Mouse (Mus musculus) spleen, embryonic (tissue): Measurements from ENCODE around the gene Smim7.

Source experiments
- CTCF ChIA-PET: fragments of 350-600 bp; sonication (Branson Sonifier 250); formaldehyde crosslinking; loops from one replicate; lab custom pipeline; 2022; lab: Charles Lee

Gene Smim7

DNA sequence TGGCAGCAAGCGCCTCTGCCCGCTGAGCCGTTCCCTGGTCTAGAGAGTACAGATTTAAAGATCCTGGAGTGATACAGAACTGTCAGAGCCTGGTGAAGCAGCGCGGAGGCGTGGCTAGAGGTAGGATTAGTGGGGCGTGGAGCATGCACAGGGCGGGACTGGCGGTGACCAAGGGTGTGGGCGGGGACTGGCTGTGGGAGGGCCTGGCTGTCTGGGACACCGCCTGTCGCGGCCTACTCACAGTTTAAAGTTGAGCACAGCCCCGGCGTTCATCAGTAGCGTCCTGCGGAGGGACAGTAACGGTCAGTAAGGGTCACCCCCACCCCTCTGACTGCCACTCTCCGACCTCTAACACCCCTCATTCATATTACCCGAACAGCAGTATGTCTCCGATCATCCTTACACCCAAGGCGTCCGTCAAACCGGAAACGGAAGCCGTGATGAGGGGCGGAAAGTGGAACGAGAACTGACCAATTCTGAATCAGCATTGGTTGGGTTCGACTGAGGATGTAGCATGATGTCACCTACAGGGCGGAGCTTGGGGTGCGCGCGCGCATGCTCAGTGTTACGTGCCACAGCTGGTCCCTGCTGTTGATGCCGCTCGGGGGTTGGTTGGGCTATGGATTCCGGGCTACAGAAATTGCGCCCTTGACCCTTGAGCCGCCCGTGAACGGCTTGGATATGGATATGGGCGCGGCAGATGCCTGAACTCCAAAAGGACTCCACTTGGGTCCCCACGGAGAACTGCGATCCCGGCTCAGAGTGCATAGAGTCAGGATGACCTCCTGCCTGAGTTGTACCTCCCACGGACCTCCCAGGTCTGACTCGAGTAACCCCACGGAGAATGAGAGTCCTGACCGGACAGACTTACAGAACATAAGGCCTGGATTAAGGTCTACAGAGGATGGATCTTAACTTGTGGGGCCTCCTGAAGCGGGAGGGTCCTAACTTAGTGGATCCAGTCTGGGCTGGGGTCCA lies at the start of gene Smim7:
Gene Smim7, minus strand, starts transcription at position 456 of the 978 bp plus-strand sequence.
- CTCF ChIA-PET, result no interaction called here

DNA sequence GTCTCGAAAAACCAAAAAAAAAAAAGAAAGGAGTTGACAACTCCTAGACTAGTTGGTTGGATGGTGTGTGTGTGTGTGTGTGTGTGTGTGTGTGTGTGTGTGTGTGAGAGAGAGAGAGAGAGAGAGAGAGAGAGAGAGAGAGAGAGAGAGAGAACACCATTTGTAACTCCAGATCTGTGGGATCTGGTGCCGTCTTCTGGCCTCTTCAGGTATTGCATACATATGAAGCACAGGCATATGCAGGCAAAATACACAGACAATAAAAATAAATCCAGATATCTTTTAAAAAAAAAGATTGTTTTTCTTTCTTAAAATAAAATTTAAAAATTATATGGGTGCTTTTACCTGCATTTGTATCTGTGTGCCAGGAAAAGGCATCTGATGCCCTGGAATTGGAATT lies 19.3 kb upstream of the Smim7 start:
- CTCF ChIA-PET, result no interaction called here

DNA sequence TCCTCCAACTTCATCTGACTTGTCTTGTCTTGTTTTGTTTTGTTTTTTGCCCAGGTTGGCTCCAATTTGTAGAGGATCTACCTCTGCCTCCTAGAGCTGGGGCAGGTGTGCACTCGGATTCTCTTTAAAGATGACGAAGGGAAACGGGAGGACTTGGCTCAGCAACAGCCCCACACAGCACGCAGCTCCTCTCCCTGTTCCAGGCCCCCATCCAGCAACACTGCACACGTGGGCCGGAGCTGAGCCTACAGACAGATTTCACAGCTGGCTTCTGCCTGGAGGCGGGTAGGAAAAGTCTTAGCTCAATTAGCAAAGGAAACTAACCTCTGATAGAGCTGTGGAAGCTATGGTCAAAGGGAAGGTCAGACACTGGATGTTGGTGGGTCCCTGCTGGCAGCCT lies 18.4 kb upstream of the Smim7 start:
- CTCF ChIA-PET, result no interaction called here

DNA sequence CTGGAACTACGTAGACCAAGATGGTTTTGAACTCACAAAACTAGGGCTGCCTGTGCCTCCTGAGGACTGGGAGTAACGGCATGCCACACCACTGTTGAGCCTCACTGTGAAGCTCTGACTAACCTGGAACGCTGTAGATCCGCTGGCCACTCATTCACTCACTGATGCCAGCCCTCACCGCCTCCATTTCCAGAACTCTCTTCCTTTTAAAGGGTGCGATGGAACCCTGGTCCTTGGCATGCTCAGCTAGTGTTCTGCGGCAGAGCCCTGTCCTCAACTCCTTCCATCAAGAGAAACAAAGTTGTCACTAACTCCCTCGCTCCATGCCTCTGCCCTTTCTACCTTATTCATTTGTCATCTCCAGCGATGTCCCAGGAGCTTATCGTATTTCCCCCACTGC lies 18.0 kb upstream of the Smim7 start:
- CTCF ChIA-PET, result no interaction called here

DNA sequence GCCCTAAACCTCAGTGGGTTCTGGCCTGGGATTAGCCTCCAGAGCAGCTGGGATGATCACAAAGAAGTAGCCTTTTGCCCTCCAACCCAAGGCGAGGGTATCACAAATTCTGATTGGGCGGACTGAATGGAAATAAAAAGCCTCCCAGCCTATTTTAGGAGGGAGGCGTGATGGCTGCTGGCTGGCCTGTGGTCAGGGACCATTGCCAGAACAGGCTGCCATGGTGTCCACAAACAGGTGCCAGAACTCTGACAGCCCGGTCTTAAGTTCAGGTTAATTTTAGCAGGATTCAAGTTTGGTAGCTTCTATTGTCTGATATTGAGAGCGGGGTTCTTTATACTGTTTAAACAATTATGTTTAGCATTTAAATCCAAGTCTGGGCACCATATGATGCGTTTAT lies 16.9 kb upstream of the Smim7 start:
- CTCF ChIA-PET, result no interaction called here

DNA sequence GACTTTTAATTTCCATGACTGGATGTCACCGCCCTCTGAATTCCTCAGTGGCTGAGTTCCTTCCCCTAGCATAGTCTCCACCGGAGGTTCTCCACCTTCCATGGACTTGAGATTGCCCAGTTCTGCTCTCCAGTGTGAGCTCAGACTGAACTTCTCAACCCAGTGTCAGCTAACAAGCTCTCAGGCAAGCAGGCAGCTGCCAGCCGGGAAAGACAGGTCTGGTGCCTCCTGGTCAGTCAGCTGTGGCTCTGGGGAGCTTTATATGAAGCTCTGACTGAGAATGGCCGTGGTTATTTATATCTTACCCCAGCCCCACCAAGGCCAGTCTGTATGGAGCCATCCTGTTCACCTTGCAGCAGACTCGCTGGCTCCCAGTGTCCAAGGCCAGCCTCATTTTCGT lies 13.5 kb upstream of the Smim7 start:
- CTCF ChIA-PET, result no interaction called here

DNA sequence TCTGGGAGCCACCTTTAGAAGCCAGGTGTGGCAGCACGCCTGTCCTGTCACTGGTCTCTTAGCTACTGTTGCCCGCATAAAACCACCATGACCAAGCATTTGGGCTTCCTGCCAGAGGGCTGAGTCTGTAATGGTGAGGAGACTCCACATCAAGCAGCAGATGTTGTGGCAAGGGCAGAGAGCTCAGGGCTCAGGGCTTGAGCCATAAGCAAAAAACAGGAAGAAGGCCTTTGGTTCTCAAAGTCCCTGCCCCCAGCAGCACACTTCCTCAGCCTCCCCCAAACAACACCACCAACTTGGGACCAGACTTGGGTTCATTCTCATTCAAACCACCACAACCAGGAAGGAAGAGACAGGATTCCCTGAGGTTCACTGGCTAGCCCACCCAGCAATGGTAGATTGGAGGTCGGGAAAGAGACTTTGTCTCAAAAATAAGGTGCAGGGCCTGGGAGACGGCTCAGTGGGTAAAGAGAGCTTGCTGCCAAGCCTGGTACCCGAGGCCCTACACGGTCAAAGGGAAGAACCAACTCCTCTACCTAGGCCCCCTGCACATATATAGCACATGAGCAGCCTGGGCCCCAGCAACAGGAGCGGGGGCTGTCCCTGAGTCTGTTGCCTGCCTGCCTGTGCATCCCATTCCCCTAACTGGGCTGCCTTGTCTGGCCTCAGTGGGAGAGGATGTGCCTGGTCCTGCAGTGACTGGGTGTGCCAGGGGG lies 12.3 kb upstream of the Smim7 start:
- CTCF ChIA-PET, result no interaction called here

DNA sequence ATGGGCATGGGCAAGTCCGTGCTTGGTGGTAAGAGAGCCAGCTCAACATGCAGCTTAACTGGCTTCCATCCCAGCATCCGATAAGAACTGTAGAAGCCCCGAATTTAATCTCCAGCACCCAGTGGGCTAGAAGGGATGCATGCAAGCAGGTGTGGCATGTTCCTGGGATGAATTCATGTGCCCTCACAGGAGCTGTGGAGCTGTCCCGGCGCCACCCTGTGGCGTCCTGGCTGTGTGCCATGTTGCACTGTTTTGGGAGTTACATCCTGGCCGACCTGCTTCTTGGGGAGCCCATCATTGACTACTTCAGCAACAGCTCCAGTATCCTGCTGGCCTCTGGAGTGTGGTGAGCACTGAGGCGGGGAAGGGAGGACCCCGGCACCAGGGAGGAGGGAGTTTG lies 8.5 kb upstream of the Smim7 start:
- CTCF ChIA-PET, result no interaction called here

DNA sequence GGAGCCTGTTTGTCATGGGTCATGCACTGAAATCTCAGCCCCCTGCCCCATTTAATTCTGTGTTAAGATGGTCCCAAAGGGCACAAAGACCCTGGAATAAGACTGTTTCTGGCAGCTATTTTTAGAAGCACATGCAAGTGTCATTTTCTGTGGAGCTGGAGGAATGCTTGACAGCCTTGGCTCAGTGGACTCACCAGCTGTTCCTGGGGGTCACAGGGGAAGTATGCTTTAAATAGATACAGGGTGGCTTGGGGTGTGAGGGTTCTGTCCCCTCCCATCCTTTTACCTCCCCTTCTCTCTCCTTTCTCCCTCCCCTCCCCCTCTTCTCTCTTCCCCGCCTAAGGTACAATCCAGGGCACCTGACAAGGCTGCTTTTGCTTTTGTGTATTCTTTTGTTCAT lies 7.1 kb upstream of the Smim7 start:
- CTCF ChIA-PET, result no interaction called here

DNA sequence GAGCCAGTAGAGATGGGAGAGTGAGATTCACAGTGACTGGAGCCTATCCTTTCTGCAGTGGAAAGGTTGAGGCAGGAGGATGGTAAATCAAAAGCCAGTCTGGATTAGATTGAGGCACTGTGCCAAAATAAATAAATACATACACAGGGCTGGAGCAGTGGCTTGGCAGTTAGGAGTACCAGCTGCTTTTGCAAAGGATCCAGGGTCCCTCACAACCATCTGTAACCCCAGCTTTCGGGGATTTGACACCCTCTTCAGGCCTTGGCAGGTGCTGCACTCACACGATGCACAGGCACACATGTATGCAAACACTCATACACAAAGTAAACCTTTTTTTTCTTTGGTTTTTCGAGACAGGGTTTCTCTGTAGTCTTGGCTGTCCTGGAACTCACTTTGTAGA lies 6.4 kb upstream of the Smim7 start:
- CTCF ChIA-PET, result no interaction called here

DNA sequence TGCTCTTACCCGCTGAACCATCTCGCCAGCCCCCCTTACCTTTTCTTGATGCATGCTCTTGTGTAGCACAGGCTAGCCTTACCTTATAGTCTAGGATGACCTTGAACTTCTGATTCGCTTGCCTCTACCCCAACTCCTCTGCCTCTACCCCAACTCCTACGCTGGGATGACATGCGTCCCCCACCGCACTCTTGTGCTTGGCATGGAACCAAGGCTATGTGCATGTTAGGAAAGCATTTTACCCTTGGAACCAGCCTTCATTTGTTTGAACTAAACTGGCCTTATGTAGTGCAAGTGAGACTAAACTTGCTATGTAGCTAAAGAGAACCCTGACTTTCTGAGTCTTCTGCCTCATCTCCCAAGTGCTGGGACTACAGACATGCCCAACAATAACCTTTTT lies 5.0 kb upstream of the Smim7 start:
- CTCF ChIA-PET, result no interaction called here

DNA sequence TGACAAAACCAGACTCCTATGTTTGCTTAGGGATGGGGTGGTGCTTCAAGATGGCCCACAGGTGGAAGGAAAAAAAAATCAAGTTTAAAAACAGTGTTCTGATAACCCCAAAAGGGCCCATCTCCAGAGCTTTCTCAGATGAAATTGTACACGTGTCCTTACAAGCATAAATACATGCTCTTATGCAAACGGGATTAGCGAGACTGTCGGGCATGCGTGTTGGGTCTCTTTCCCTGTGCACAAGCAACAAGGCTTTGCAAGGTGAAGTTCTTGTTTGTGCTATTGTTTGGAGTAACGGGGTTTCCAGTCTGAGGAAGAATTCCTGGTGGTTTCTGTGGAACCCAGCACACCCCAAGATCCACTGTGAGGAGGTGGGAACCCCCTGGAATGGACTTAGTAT lies 2.6 kb upstream of the Smim7 start:
- CTCF ChIA-PET, result no interaction called here

DNA sequence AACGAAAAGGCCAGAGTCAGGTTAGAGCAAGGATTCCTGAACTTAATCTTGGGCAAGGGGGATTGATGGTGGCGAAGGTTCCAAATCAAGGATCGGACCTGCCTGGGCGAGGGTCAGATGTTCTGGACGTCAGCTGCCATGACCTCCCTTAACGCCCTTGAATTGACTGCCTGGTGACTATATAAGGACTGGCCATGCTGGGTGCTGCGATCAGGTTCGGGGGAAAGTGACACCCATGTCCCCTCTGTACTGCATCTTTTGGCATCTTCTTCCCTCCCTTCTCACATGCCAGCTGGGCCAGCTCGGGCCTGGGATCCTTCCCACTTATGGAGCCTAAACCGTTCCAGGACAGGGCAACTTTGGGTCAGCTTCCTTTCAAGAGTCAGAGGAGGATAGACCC lies 1.6 kb upstream of the Smim7 start:
- CTCF ChIA-PET, result interaction anchor here (0.5 to 0.9 kb wide), 3 partner anchors 150 to 233 kb away, joined by 3 to 6 read pairs (median 4); no protein-coding TSS in a partner anchor

DNA sequence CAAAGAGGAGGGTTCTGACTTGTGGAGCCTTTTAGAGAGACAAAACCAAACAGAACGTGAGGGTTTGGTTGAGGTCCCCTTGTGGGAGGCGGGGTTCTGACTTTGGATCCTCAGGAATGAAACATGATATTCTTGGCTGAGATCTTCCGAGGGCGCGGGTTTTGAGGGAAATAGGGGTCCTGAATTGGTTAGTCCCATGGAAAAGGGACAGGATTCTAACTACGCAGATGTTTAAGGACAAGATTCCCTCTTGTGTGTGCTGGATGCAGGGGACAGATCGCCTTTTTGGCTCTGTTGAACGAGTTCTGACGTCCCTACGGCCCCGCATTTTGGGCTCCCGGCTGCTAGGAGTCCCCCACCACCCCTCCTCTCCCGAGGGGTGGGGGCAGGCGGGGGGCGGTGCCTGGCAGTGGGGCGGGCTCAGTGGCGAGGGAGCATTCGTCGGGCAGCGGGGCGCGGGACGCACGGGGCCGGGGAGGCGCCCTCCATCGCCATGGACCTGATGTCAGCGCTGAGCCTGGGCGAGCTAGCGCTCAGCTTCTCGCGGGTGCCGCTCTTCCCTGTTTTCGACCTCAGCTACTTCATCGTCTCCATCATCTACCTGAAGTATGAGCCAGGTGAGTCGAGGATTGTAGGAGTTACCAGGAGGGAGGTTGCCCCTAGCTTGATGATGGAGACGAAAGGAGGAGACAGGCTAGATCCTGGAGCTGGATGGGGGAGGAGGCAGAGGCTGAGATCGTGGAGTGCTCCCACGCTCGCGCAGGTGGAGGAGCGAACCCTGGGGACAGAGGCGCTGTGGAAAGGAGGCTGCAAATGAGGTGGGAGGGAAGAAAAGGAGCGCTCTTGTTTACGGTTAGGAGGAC lies 954 bp upstream of the Smim7 start, which contains the start of gene Tmem38a:
Gene Tmem38a, plus strand, starts transcription at position 445 of the 863 bp plus-strand sequence.
- CTCF ChIA-PET, result interaction anchor here (0.9 kb wide), 1 partner anchor 149 kb away, joined by 3 read pairs; no protein-coding TSS in a partner anchor

DNA sequence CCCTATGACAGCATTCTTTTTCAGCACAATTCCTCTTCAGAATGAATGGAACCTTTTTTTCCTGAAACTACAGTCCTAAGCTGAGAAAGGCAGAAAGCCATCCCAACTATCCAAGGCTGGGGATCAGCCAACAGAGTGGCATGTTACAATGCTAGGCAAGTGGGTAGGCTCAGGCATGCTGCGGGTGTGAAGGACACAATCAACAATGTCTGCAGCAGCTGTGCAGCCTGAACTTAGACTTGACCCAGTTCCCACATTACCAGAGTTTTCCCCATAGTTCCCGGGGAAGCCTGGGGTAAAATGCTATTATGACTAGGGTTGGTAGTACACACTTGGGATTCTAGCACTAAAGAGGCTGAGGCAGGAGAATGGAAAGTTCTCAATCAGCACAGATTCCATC lies 4.9 kb downstream of the Smim7 start:
- CTCF ChIA-PET, result no interaction called here

DNA sequence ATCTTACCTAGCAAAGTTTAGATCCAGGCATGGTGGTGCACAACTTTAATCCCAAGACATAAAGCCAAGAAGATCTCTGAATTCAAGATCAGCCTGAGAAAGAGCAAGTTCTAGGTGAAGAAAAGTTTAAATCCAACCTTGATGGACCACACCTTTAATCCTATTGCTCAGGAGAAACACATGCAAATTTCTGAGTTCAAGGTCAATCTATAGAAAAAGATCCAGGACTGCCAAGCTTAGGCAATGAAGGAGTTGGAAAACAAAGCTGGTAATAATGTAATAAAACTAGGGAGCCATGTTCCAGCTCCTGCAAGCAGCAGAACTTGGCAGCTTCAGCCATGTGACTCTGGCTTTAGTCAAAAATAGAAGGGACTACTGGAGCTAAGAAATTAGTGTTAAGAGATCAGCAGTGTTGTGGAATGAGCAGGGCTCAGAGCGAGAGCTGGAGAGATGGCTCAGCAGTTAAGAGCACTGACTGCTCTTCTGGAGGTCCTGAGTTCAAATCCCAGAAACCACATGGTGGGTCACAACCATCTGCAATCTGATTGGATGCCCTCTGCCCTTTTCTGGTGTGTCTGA lies 9.7 kb downstream of the Smim7 start:
- CTCF ChIA-PET, result interaction anchor here (0.7 kb wide), 1 partner anchor 318 kb away, joined by 9 read pairs; no protein-coding TSS in a partner anchor

DNA sequence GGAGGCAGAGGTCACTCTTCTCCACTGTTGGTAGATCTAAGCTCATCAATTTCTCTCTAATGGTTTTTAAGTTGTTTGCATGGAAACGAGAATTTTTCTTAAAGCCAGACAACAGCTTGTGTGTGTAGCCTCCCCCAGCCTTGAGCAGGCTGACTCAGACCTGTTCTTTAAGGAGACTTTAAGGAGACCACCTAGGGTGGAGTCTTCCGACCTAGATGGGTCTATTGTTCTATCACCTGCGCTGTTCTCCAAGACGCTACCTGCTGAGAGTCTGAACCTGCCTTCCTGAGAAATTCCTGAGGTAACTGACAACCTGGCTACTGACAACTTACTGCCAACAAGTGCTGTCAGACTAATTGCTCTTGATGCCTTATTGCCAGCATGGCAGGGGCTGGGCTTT lies 15.1 kb downstream of the Smim7 start:
- CTCF ChIA-PET, result no interaction called here

DNA sequence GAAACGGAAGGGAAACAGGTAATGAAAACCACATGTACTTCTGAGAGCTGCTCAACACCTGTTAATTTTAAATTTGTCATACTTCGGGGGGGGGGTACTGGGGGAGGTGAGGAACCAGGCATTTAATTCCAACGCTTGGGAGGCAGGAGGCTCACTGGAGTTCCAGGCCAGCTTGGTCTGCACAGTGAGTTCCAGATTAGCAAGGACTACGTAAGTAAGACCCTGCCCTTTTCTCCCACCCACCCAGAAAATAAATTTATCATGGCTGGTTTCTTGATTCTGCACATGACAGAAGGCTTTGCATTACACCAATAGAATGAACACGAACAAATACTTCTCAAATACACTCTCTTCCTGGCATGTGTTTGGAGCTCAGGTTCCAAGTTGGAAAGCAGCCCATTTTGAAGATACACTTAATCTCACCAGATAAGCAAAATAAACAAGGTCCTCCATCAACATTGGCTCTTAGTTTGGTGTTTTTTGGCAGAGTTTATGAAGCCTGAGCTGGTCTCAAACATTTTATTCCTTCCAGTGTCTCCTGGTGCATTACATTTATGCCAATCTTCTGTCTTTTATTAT lies 21.5 kb downstream of the Smim7 start:
- CTCF ChIA-PET, result interaction anchor here (0.7 kb wide), 1 partner anchor 126 kb away, joined by 9 read pairs; no protein-coding TSS in a partner anchor

DNA sequence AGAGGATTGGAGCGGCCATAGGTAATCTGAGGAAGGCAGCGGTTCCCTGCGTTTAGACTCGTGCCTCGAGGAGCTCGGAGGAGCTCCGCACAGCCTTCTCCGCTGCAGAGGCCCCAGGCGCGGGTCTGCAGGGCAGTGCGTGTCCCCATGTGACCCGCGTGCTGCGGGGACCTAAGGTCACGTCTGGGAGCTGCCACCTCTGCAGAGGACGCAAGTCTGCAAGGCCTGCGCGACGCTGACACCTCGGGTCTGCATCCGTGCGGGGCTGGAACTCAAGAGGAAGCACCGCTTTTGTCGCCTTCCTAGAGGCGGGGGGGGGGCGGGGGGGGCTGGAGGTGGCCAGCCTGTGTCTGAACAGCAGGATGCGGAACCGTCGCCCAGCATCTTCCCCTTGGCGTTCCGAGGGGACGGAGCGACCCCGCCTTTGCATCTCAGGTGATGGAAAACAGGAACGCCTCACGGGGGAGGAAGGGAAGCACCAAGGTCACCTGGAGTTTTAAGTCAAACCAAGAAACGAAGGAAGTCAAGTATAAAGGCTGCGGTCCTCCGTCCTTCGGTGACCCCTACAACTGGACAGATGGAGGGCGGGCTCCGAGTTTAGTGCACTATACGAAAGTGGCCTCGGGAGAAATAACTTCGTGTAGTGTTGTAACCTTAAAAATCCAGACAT lies 22.1 kb downstream of the Smim7 start:
- CTCF ChIA-PET, result interaction anchor here (0.6 to 0.7 kb wide), 2 partner anchors 75 to 126 kb away, joined by 7 to 9 read pairs; no protein-coding TSS in a partner anchor
